Mouse (Mus musculus) forebrain, embryonic 11.5 days (tissue): Measurements from ENCODE around the gene Exosc2. TPM values are rescaled to one million over a fixed set of nuclear protein-coding genes. Genes with fewer than 3 reads are reported as not detected.

Experiments
- ATAC-seq: fragments of 200-750 bp; cut with Nextera tagmentation; replicated peaks from 2 replicates; pipeline ENCODE4 v1.8.0; 2017; ENCODE audit warnings: moderate TSS enrichment; ENCODE audit not compliant: low FRiP score
- DNase-seq: peaks from one replicate; pipeline ENCODE4 v3.0.0-alpha.2; 2017; ENCODE audit warnings: low spot score
- H3K27ac ChIP-seq: fragments of 300-500 bp; sonication (generic); 2 replicates; pipeline ENCODE4 v1.5.1; 2014; ENCODE audit warnings: low read depth, low read length
- H3K27me3 ChIP-seq: fragments of 300-500 bp; sonication (generic); 2 replicates; pipeline ENCODE4 v1.6.1; 2014; ENCODE audit warnings: mild to moderate bottlenecking, low read length, mixed read lengths; ENCODE audit not compliant: control insufficient read depth, insufficient read depth
- H3K36me3 ChIP-seq: fragments of 300-500 bp; sonication (generic); 2 replicates; pipeline ENCODE4 v1.6.1; 2014; ENCODE audit warnings: mild to moderate bottlenecking, low read length, moderate library complexity, mixed read lengths; ENCODE audit not compliant: control insufficient read depth, insufficient read depth
- H3K4me1 ChIP-seq: fragments of 300-500 bp; sonication (generic); replicated peaks from 2 replicates; pipeline ENCODE4 v1.6.1; 2014; ENCODE audit warnings: low read length, mixed read lengths; ENCODE audit not compliant: control insufficient read depth, insufficient read depth
- H3K4me2 ChIP-seq: fragments of 300-500 bp; sonication (generic); 2 replicates; pipeline ENCODE4 v1.6.1; 2014; ENCODE audit warnings: low read depth, mild to moderate bottlenecking, low read length, moderate library complexity, mixed read lengths; ENCODE audit not compliant: severe bottlenecking
- H3K4me3 ChIP-seq: fragments of 300-500 bp; sonication (generic); 2 replicates; pipeline ENCODE4 v1.5.1; 2014; ENCODE audit warnings: low read depth, low read length
- H3K9ac ChIP-seq: fragments of 300-500 bp; sonication (generic); 2 replicates; pipeline ENCODE4 v1.6.1; 2014; ENCODE audit warnings: low read length
- H3K9me3 ChIP-seq: fragments of 300-500 bp; sonication (generic); 2 replicates; pipeline ENCODE4 v1.6.1; 2016; ENCODE audit warnings: low read length, mixed read lengths; ENCODE audit not compliant: control insufficient read depth
- WGBS: fragments of 180-500 bp; shearing (Covaris S2); extraction: QIAGEN DNeasy Blood & Tissue Kit; methylation state at CpG from one replicate; pipeline ENCODE4 v1.1.7; 2014; 5-methylcytosine and 5-hydroxymethylcytosine counted together
- polyA plus RNA-seq: library from polyadenylated mRNA; unstranded; fragments of >200 nt; fragmentation: Nextera tagmentation; extraction: Ambion mirVana; gene quantifications from 2 replicates; pipeline ENCODE4 v1.2.1, GENCODE M21; 2014

Gene Exosc2
- polyA plus RNA-seq, 1 experiment from 2014 or later = 72.2 TPM

DNA sequence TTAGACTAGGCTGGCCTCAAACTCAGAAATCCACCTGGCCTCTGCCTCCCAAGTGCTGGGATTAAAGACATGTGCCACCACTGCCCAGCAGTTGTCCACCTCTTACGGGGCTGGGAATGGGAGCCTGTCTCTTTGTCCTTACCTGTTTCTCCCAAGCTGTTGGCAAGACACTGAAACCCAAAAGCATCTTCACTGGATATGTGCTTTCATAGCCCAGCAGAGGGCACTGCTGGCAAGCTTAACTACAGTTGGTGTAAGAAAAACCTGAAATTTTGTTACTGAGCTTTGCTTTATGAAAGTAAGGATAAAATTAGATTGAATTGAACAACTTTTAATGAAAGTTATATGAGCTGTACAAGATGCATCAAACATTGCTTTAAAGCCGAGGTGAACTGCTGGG, 13.2 kb downstream of the Exosc2 start:
- ATAC-seq = no peak
- no peak overlapping the region for H3K27ac ChIP-seq
- H3K4me1 ChIP-seq = 0 out of 2 replicates have a peak, but pooled peaks cover 4% of the 10 kb centered on the region
- no peak overlapping the region for H3K9ac ChIP-seq
- 23% methylated on average over 2 of the region's 2 CpGs for WGBS
- peaks cover 4% of the 10 kb centered on the region; the same call in 1 of the 2 replicates for H3K36me3 ChIP-seq
- no peak overlapping the region for H3K4me3 ChIP-seq
- DNase-seq = peak; percentile 63
- H3K27me3 ChIP-seq = no peaks in the 10 kb centered on the region
- no peaks in the 10 kb centered on the region for H3K9me3 ChIP-seq
- H3K4me2 ChIP-seq = no peak overlapping the region

- H3K4me2 ChIP-seq = peak within 1 kb of the TSS; percentile 91
- no peaks in the 10 kb centered on the region for H3K36me3 ChIP-seq
- no peaks in the 10 kb centered on the region for H3K9me3 ChIP-seq
- under 1% methylated on average over 64 of the region's 64 CpGs for WGBS
- peak within 1 kb of the TSS; percentile 90 for H3K4me3 ChIP-seq
- H3K27me3 ChIP-seq = no peaks in the 10 kb centered on the region
- H3K9ac ChIP-seq = peak within 1 kb of the TSS; percentile 93
- peak; percentile 96 for DNase-seq
- H3K4me1 ChIP-seq = peaks cover 13% of the 10 kb centered on the region
- peak within 1 kb of the TSS; percentile 91 for H3K27ac ChIP-seq
- peak; percentile 98 for ATAC-seq
Observed at GRCm38 (mm10) chr2:31688074-31688925, 17.8 kb downstream of the Exosc2 start, which contains the start of gene Abl1. TSS of gene Abl1 (plus strand) at chr2:31688376.

DNA sequence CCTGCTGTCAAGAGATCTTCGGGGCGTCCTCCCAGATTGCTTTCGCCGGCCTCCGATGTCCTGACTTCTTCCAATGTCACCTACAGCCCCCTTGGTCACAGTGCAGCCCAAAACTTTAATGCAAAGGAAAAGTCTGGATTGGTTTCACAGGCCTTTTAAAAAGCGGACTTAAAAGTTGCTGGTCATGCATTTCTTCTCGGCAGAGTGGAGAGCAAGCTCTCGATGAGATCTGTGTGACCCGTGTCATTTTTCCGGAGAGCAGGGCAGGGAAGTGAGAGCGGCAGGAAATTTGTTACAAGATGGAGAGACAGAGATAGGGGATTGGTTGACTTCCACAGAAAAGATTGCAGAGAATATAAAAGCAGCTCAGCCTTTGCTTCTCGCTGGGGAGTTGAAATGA, 18.5 kb downstream of the Exosc2 start:
- no peaks in the 10 kb centered on the region for H3K27me3 ChIP-seq
- DNase-seq (no peak), ATAC-seq (no peak)
- H3K4me3 ChIP-seq = peak overlapping the region; percentile 90
- H3K4me1 ChIP-seq = peaks cover 13% of the 10 kb centered on the region
- H3K9ac ChIP-seq = peak overlapping the region; percentile 93
- H3K36me3 ChIP-seq = no peaks in the 10 kb centered on the region
- no peaks in the 10 kb centered on the region for H3K9me3 ChIP-seq
- peak overlapping the region; percentile 91 for H3K4me2 ChIP-seq
- WGBS = under 1% methylated on average over 12 of the region's 12 CpGs
- peak overlapping the region; percentile 91 for H3K27ac ChIP-seq

- Histone ChIP-seq H3K9me3 (no peaks in the 10 kb centered on the region), H3K4me3 (peak overlapping the region; percentile 90), H3K4me1 (peaks cover 13% of the 10 kb centered on the region), H3K27me3 (no peaks in the 10 kb centered on the region), H3K4me2 (peak overlapping the region; percentile 91), H3K9ac (peak overlapping the region; percentile 30; the same call in 1 of the 2 replicates), H3K27ac (no peak overlapping the region), H3K36me3 (no peaks in the 10 kb centered on the region)
- 64% methylated on average over 3 of the region's 3 CpGs for WGBS
- no peak for DNase-seq
- no peak for ATAC-seq
Observed at GRCm38 (mm10) chr2:31690063-31690462, 19.5 kb downstream of the Exosc2 start.

DNA sequence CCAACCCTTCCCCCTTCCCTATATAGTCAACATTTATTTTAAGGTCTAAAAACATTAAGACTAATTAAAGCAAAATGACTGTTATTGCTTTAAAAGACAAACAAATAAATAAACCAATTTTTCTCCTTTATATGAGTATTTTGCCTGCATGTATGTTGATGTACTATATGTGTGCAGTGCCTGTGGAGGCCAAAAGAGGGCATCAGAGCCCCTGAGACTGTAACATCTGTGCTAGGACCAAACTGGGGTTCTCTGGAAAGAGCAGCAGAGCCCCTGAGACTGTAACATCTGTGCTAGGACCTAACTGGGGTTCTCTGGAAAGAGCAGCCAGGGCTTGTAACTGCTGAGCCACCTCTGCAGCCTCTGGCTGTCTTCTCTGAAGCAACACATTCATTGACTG, 27.7 kb downstream of the Exosc2 start:
- no peak overlapping the region for H3K9ac ChIP-seq
- no peaks in the 10 kb centered on the region for H3K9me3 ChIP-seq

DNA sequence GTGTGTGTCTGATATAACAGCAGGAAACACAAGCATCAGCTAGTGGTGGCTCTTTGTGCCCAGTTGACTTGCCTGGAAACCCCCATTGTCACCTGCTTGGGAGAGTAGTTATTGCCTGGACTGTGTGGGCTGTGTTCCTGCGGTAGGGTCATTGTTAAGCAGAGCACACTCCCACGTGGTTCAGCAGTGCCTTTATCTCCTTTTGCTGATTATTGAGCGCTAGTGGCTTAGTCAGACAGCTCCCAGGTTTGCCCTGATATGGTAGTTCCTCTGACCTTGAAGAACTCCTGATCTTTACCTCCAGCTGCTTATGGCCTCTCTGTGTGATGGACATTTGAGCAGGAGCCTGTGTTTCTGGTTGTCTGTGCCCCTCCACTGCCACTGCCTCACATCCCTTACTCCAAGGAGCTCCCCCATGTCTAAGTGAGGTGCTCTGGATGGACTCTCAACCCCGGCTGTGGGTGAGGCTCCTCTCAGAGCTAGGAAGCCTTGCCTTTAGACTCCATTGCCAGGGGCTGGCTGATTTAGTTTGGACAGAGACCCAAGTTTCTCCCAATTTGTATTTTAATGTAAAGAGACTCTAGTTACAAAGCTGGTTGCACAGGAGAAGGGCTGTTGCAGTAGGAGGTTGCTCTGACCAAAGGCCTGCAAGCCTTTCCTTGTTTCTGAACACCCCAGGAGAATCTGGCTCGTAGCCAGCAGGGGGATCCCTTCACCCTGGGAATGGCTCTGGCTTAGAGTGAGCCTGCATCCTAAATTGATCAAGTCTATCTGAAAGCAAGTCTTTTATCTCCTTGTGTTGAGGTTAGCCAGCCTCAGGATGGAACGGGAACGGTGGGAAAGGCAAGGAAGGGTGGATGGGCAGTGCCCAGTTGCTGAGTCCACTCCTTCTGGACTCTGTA, 30.3 kb downstream of the Exosc2 start:
- no peak overlapping the region for H3K4me3 ChIP-seq
- H3K9ac ChIP-seq = no peak overlapping the region
- DNase-seq (peak; percentile 56), ATAC-seq (no peak)
- H3K4me2 ChIP-seq = no peak overlapping the region
- H3K27me3 ChIP-seq = no peaks in the 10 kb centered on the region
- no peaks in the 10 kb centered on the region for H3K9me3 ChIP-seq
- no peaks in the 10 kb centered on the region for H3K36me3 ChIP-seq
- no peak overlapping the region for H3K27ac ChIP-seq
- 56% methylated on average over 7 of the region's 7 CpGs for WGBS
- no peaks in the 10 kb centered on the region for H3K4me1 ChIP-seq

More for the DNA sequence above, 27.7 kb downstream of the Exosc2 start:
- Histone ChIP-seq H3K4me1 (no peaks in the 10 kb centered on the region), H3K27me3 (no peaks in the 10 kb centered on the region), H3K4me3 (no peak overlapping the region), H3K36me3 (no peaks in the 10 kb centered on the region), H3K27ac (no peak overlapping the region), H3K4me2 (no peak overlapping the region)
- DNase-seq = no peak
- no peak for ATAC-seq

DNA sequence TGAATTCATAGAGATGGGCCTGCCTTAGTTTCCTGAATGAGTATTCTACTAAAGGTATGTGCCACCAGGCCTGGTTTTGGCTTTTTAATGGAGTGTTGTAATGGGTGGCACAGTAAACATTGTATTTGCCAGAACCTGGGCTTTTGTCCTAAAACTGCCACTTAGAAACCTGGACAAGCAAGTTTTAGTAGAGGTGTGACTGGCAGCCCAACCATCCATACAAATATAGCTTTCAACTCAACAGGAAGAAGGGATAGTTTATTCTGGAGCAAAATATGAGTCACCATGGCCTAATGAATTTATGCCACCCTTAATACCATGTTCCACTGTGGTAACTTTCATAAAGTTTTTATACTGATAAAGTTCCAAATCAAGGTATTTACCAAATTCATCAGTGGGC, 32.7 kb downstream of the Exosc2 start:
- Histone ChIP-seq H3K27me3 (no peaks in the 10 kb centered on the region), H3K4me1 (no peaks in the 10 kb centered on the region), H3K4me3 (no peak overlapping the region), H3K36me3 (no peaks in the 10 kb centered on the region), H3K9me3 (no peaks in the 10 kb centered on the region), H3K4me2 (no peak overlapping the region), H3K27ac (no peak overlapping the region), H3K9ac (no peak overlapping the region)
- ATAC-seq = no peak
- no peak for DNase-seq

DNA sequence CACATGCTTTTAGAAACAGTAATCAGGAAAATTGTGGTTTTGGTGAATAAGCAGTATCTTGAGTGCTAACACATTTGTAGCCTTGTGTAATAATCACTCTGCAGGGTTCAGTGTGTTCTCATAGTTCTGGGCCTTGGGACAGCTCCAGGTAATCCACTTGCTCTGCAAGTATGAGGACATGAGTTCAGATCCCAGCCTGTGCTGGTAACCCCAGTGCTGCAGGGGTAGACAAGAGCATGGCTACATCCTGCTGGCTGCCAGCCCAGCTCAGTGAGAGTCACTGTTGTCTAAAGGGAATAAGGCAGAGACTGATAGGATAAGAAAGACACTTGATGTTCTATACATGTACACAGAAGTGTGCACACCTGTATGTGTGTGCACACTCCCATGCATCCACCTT, 35.4 kb downstream of the Exosc2 start:
- H3K9ac ChIP-seq = no peak overlapping the region
- H3K27me3 ChIP-seq = no peaks in the 10 kb centered on the region
- no peaks in the 10 kb centered on the region for H3K4me1 ChIP-seq
- H3K27ac ChIP-seq = no peak overlapping the region
- no peak overlapping the region for H3K4me2 ChIP-seq
- no peaks in the 10 kb centered on the region for H3K9me3 ChIP-seq
- no peak for DNase-seq
- ATAC-seq = no peak
- H3K4me3 ChIP-seq = no peak overlapping the region
- no peaks in the 10 kb centered on the region for H3K36me3 ChIP-seq
